Mouse (Mus musculus) neural tube, embryonic 11.5 days (tissue): ENCODE measurements at regions not wholly inside any gene's neighbourhood (a gene's known extent, or its start where the extent isn't known, plus 50 kb on each side); places are given as distances from the start of the nearest gene placed in this dataset.

ENCODE experiments used
- ATAC-seq: fragments of 200-750 bp; cut with Nextera tagmentation; 2 replicates; pipeline ENCODE4 v1.8.0; 2017; ENCODE audit warnings: moderate number of reproducible peaks, mild to moderate bottlenecking, moderate TSS enrichment, moderate library complexity; ENCODE audit not compliant: insufficient read depth, low FRiP score, low TSS enrichment
- DNase-seq: peaks from one replicate; pipeline ENCODE4 v3.0.0-alpha.2; 2015; ENCODE audit warnings: low spot score
- H3K27ac ChIP-seq: fragments of 300-500 bp; sonication (generic); 2 replicates; pipeline ENCODE4 v1.5.1; 2014; ENCODE audit warnings: low read depth, mild to moderate bottlenecking, low read length
- H3K27me3 ChIP-seq: fragments of 300-500 bp; sonication (generic); 2 replicates; pipeline ENCODE4 v1.6.1; 2014; ENCODE audit warnings: mild to moderate bottlenecking, low read length, mixed read lengths; ENCODE audit not compliant: control insufficient read depth, insufficient read depth
- H3K36me3 ChIP-seq: fragments of 300-500 bp; sonication (generic); 2 replicates; pipeline ENCODE4 v1.6.1; 2014; ENCODE audit warnings: mild to moderate bottlenecking, low read length, moderate library complexity, mixed read lengths; ENCODE audit not compliant: control insufficient read depth, insufficient read depth
- H3K4me1 ChIP-seq: fragments of 300-500 bp; sonication (generic); 2 replicates; pipeline ENCODE4 v1.6.1; 2014; ENCODE audit warnings: low read length, mixed read lengths; ENCODE audit not compliant: control insufficient read depth, insufficient read depth
- H3K4me2 ChIP-seq: fragments of 300-500 bp; sonication (generic); 2 replicates; pipeline ENCODE4 v1.6.1; 2014; ENCODE audit warnings: low read depth, mild to moderate bottlenecking, moderate library complexity
- H3K4me3 ChIP-seq: fragments of 300-500 bp; sonication (generic); 2 replicates; pipeline ENCODE4 v1.5.1; 2014; ENCODE audit warnings: low read depth, low read length
- H3K9ac ChIP-seq: fragments of 300-500 bp; sonication (generic); 2 replicates; pipeline ENCODE4 v1.6.1; 2014; ENCODE audit warnings: mild to moderate bottlenecking, low read length
- H3K9me3 ChIP-seq: fragments of 300-500 bp; sonication (generic); 2 replicates; pipeline ENCODE4 v1.6.1; 2016; ENCODE audit warnings: low read length; ENCODE audit not compliant: control insufficient read depth
- WGBS: fragments of 180-500 bp; shearing (Covaris S2); extraction: QIAGEN DNeasy Blood & Tissue Kit; methylation state at CpG from one replicate; pipeline ENCODE4 v1.1.7; 2014; 5-methylcytosine and 5-hydroxymethylcytosine counted together

GRCm38 (mm10) chr9:87649015-87649978, 81.8 kb downstream of the Tbx18 start:
- DNase-seq = no peak
- Histone ChIP-seq H3K4me3 (no peak overlapping the region), H3K9me3 (no peaks in the 10 kb centered on the region), H3K36me3 (no peaks in the 10 kb centered on the region), H3K4me1 (no peaks in the 10 kb centered on the region), H3K27ac (no peak overlapping the region), H3K27me3 (no peaks in the 10 kb centered on the region), H3K4me2 (no peak overlapping the region), H3K9ac (no peak overlapping the region)
- no peak for ATAC-seq
- 68% methylated on average over 6 of the region's 6 CpGs for WGBS

GRCm38 (mm10) chr9:87648317-87648716, 82.7 kb downstream of the Tbx18 start:
- no peak overlapping the region for H3K27ac ChIP-seq
- H3K27me3 ChIP-seq = no peaks in the 10 kb centered on the region
- H3K4me2 ChIP-seq = no peak overlapping the region
- no peaks in the 10 kb centered on the region for H3K36me3 ChIP-seq
- DNase-seq = no peak
- no peaks in the 10 kb centered on the region for H3K9me3 ChIP-seq
- ATAC-seq = no peak
- WGBS = 70% methylated on average over 5 of the region's 5 CpGs
- H3K9ac ChIP-seq = no peak overlapping the region
- no peak overlapping the region for H3K4me3 ChIP-seq
- H3K4me1 ChIP-seq = no peaks in the 10 kb centered on the region

DNA sequence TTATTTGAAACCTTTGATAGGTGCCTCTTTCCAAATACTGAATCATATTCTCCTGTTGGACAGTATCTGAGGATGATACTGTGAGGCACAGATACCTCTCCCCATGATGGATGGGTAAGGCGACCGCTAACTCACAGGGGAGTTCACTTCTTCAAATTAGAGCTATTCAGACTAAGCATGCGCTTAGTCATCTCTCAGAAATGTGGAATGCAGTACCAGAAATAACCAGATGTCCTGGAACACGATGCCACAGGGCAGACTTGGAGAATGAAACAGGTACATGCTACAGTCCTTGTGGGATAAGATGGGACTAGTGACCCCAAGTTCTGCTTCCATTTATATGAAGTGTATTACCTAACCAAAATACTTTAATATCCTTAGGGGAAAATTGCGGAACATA, 86.0 kb downstream of the Tbx18 start:
- Histone ChIP-seq H3K4me2 (no peak overlapping the region), H3K4me1 (no peaks in the 10 kb centered on the region), H3K4me3 (no peak overlapping the region), H3K9me3 (no peaks in the 10 kb centered on the region), H3K27me3 (no peaks in the 10 kb centered on the region), H3K27ac (no peak overlapping the region), H3K9ac (no peak overlapping the region), H3K36me3 (no peaks in the 10 kb centered on the region)
- ATAC-seq (no peak), DNase-seq (no peak)
- 84% methylated on average over 5 of the region's 5 CpGs for WGBS

- no peaks in the 10 kb centered on the region for H3K4me1 ChIP-seq
Measured at GRCm38 (mm10) chr9:87633863-87634630, 97.0 kb downstream of the Tbx18 start.

GRCm38 (mm10) chr9:87626432-87626831, 104.6 kb downstream of the Tbx18 start:
- no peak for ATAC-seq
- H3K4me3 ChIP-seq = no peak overlapping the region
- H3K4me1 ChIP-seq = no peaks in the 10 kb centered on the region
- H3K9me3 ChIP-seq = no peaks in the 10 kb centered on the region
- H3K27me3 ChIP-seq = no peaks in the 10 kb centered on the region
- H3K9ac ChIP-seq = no peak overlapping the region
- no peaks in the 10 kb centered on the region for H3K36me3 ChIP-seq
- 82% methylated on average over 3 of the region's 3 CpGs for WGBS
- H3K4me2 ChIP-seq = no peak overlapping the region
- no peak for DNase-seq
- no peak overlapping the region for H3K27ac ChIP-seq

More at GRCm38 (mm10) chr9:87633863-87634630, 97.0 kb downstream of the Tbx18 start:
- Histone ChIP-seq H3K36me3 (no peaks in the 10 kb centered on the region), H3K9me3 (no peaks in the 10 kb centered on the region), H3K4me3 (no peak overlapping the region), H3K27me3 (no peaks in the 10 kb centered on the region), H3K9ac (no peak overlapping the region), H3K4me2 (no peak overlapping the region), H3K27ac (no peak overlapping the region)
- ATAC-seq (no peak), DNase-seq (no peak)
- 89% methylated on average over 5 of the region's 5 CpGs for WGBS

GRCm38 (mm10) chr9:87618238-87618673, 112.8 kb downstream of the Tbx18 start:
- Histone ChIP-seq H3K27ac (no peak overlapping the region), H3K36me3 (no peaks in the 10 kb centered on the region), H3K4me1 (no peaks in the 10 kb centered on the region), H3K27me3 (no peaks in the 10 kb centered on the region), H3K9me3 (no peaks in the 10 kb centered on the region), H3K4me2 (no peak overlapping the region), H3K9ac (no peak overlapping the region), H3K4me3 (no peak overlapping the region)
- DNase-seq (no peak), ATAC-seq (no peak)
- WGBS = 51% methylated on average over 7 of the region's 7 CpGs

DNA sequence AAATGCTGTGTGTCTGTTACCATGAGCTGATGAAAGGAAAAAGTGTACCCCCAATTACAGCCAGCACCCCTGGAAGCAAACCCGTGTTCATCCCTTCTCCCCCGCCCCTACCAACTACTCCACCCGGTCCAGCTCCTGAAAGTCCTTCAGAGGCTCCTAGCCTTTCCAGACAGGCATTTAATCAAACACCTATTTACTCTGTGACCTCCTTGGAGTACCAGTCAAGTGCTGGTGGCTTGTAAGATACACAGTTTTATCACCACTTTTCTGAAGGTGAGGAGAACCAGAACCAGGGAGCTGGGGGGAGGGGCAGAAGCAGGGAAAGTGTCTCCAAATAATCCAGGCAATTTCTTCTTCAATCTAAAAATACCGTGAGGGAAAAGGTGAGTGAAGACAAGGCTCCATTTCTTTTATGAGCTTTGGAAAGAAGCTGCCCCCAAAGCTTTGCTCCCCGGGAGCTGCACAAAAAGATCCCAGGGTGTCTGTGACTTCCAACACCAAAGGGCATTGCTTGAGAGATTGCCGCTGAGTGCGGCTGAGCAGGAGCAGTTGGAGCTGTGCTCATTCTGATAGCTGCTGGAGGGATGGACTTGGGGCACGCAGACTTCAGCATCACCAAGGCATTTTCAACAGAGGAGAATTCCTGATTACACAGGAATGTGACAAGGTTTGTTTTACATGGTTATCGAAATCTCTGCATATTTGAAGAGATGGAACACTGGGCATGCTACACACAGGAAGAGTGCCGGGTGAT, 123.0 kb downstream of the Tbx18 start:
- no peak for DNase-seq
- 77% methylated on average over 10 of the region's 10 CpGs for whole genome bisulfite sequencing
- ATAC-seq = no peak
- H3K27ac ChIP-seq = no peak overlapping the region
- no peaks in the 10 kb centered on the region for H3K36me3 ChIP-seq
- no peak overlapping the region for H3K4me2 ChIP-seq
- no peaks in the 10 kb centered on the region for H3K9me3 ChIP-seq
- H3K4me3 ChIP-seq = no peak overlapping the region
- H3K4me1 ChIP-seq = no peaks in the 10 kb centered on the region
- no peak overlapping the region for H3K9ac ChIP-seq
- no peaks in the 10 kb centered on the region for H3K27me3 ChIP-seq

DNA sequence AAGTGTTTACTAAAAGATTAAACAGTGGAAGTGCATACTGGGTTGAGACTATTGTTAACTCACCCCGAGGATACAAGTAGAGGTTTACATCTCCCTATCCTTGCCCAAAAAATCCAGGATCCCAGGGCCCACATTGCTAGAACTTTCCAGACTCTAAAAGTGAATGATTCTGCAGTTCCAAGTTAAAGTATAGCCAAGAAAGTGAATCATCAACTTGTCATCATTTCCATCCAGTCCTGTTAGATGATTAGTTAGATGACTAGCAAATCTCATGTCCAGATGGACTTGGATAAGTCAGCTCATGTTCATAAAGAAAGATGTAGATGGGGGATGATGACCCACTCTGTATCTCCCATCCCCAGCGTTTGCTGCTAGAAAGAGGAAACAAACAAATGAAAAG, 155.5 kb downstream of the Tbx18 start:
- ATAC-seq (no peak), DNase-seq (no peak)
- Histone ChIP-seq H3K9ac (no peak overlapping the region), H3K9me3 (no peaks in the 10 kb centered on the region), H3K27ac (no peak overlapping the region), H3K4me3 (no peak overlapping the region), H3K4me2 (no peak overlapping the region), H3K4me1 (no peaks in the 10 kb centered on the region), H3K27me3 (no peaks in the 10 kb centered on the region), H3K36me3 (no peaks in the 10 kb centered on the region)
- WGBS = 69% methylated on average over 2 of the region's 2 CpGs
